11 mouse cellular contexts compared by ENCODE assay signal in the genomic region with DNA sequence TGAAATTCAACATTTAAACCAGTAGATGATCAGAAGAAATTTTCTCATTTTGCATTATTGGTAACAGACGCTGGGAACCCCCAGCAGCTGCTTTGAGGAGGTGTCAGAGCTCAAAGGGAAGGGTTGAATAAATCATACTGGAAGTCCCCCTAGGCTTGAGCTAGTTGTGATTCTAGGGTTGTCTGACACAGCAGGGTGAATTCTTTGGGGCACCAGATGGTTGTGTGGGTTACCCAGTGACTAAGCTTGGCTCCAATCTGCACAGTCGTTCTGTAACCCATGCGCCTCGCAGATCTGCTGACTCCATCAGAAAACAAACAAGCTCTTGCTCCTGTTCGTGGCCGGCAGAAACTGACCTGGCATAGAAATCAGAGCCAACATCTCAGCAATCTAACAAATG. TPM values are rescaled to one million over a fixed set of nuclear protein-coding genes. Genes with fewer than 3 reads are reported as not detected.
DNase-seq lines count a peak whose midpoint lies in the region; ATAC-seq lines count a peak whose summit lies in the region.
"Had no signal": no experiment of that assay in that cellular context is flagged by ENCODE, and none has a peak within 500 bp of the region (broad histone marks: within the 10 kb centered on the region; RNA-seq: fewer than 3 reads in every experiment).

No protein-coding gene starts in this region.

- no peak for DNase-seq in frontal cortex, postnatal 10 days (ENCODE audit: low spot score in 2 of 2)
- DNase-seq in cerebellum, adult 11 months = peak; percentile 44
- DNase-seq in layer of hippocampus, adult 18-20 months (ENCODE audit: low spot score in 2 of 2) = peak; percentile 81 to 91
- DNase-seq in left cerebral cortex, postnatal 36 days (ENCODE audit: low spot score in 2 of 2) = peak; percentile 41 to 58
- DNase-seq in heart, postnatal 25 days (ENCODE audit: low spot score) = no peak
- DNase-seq in embryo, embryonic 11 days = no peak
- no peak for DNase-seq in kidney, postnatal 14 days
- DNase-seq: lung, adult 2 months; retina, postnatal 1 day had no signal

- ATAC-seq in frontal cortex, adult (ENCODE audit: low TSS enrichment) = peak; percentile 77
- ATAC-seq: intestine, embryonic 16.5 days had no signal

- intact Hi-C loops in left cerebral cortex, postnatal 36 days (cut with DNase I) = loop anchor here (10.0 kb wide), 1 partner anchor 149 kb away; no protein-coding TSS in a partner anchor
- intact Hi-C loops in heart, postnatal 25 days (cut with DNase I) = no loop called here

RNA-seq across cellular contexts. Expression of gene Ntm, which starts 8.9 kb away (rescaled TPM):
- total RNA-seq in layer of hippocampus, adult 18-20 months (2021) = 100 to 1,000 TPM; 146 to 152 TPM
- total RNA-seq in left cerebral cortex, postnatal 36 days (2021) = 100 to 1,000 TPM; 278 to 286 TPM
- 1 to 10 TPM; 2.2 to 2.7 TPM for total RNA-seq in heart, postnatal 25 days (2021)

Comparison
In these comparisons a context has a peak if more than half of its experiments do, and no peak if none do; other contexts are left out.
1. DNase-seq: peak in cerebellum, adult 11 months (single experiment), layer of hippocampus, adult 18-20 months (2 of 2) and left cerebral cortex, postnatal 36 days (2 of 2); none in frontal cortex, postnatal 10 days (0 of 2), heart, postnatal 25 days (single experiment), embryo, embryonic 11 days (single experiment) and kidney, postnatal 14 days (single experiment).
2. RNA of gene Ntm, which starts 8.9 kb away (total RNA-seq): 278 to 286 TPM in left cerebral cortex, postnatal 36 days and 146 to 152 TPM in layer of hippocampus, adult 18-20 months; 2.2 to 2.7 TPM in heart, postnatal 25 days; every median in the first group is over 10 times any median in the second.